11 mouse cellular contexts compared by ENCODE assay signal in the genomic region with DNA sequence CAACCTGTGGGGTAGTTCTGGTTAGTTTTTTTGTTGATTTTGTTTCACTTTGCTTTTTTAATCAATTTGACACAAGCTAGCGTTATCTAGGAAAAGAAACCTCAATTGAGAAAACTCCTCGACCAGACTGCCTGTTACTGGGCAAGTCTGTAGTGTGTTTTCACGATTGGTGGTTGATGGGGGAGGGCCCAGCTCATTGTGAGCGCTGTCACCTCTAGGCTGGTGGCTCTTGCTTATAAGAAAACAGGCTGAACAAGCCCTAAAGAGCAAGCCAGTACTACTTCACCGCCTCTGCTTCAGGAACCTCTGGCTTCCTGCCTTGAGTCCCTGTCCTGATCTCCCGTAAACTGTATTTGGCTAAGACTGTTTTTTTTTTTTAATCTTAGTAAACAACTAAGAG. TPM values are rescaled to one million over a fixed set of nuclear protein-coding genes. Genes with fewer than 3 reads are reported as not detected.
DNase-seq lines count a peak whose midpoint lies in the region; ATAC-seq and TF ChIP-seq lines count a peak whose summit lies in the region.
"Had no signal": no experiment of that assay in that cellular context is flagged by ENCODE, and none has a peak within 500 bp of the region (broad histone marks: within the 10 kb centered on the region; RNA-seq: fewer than 3 reads in every experiment).

No protein-coding gene starts in this region.

- TF ChIP-seq CTCF in hindbrain, postnatal 0 days (IDR thresholded peaks at IDR 0.05; ENCODE audit: low read depth) = no peak

- 10% methylated on average over 6 of the region's 6 CpGs for WGBS in hindbrain, embryonic 11.5 days
- 15% methylated on average over 6 of the region's 6 CpGs for WGBS in hindbrain, postnatal 0 days
- 9% methylated on average over 6 of the region's 6 CpGs for WGBS in embryonic facial prominence, embryonic 11.5 days
- WGBS in heart, embryonic 12.5 days = 14% methylated on average over 6 of the region's 6 CpGs

- DNase-seq in hindbrain, embryonic 11.5 days (ENCODE audit: low spot score) = peak; percentile 23
- DNase-seq in hindbrain, postnatal 0 days (ENCODE audit: low spot score) = no peak
- peak; percentile 38 for DNase-seq in CD4-positive, CD25-positive, alpha-beta regulatory T cell, adult 2 months (ENCODE audit: low read depth, low spot score)
- DNase-seq in embryonic facial prominence, embryonic 11.5 days (ENCODE audit: low spot score) = peak; percentile 58
- DNase-seq in lung, postnatal 10 days = peak; percentile 30
- no peak for DNase-seq in gastrocnemius, postnatal 4 days (ENCODE audit: low spot score in 2 of 2)
- DNase-seq in heart, postnatal 36 days = no peak

- intact Hi-C loops in heart, postnatal 36 days (cut with DNase I) = no loop called here

- no peak overlapping the region for H3K27ac ChIP-seq in hindbrain, embryonic 11.5 days (ENCODE audit: low read depth, low read length)
- H3K27ac ChIP-seq in hindbrain, postnatal 0 days = no peak overlapping the region
- no peak overlapping the region for H3K27ac ChIP-seq in embryonic facial prominence, embryonic 11.5 days (replicated peaks; ENCODE audit: low read depth, low read length)
- H3K27ac ChIP-seq in heart, embryonic 12.5 days (ENCODE audit: poor library complexity, severe bottlenecking) = no peak overlapping the region
- H3K27ac ChIP-seq: macrophage had no signal

- H3K9ac ChIP-seq in hindbrain, embryonic 11.5 days (ENCODE audit: low read depth, low read length) = no peak overlapping the region
- no peak overlapping the region for H3K9ac ChIP-seq in hindbrain, postnatal 0 days (replicated peaks; ENCODE audit: low read length)
- no peak overlapping the region for H3K9ac ChIP-seq in embryonic facial prominence, embryonic 11.5 days (replicated peaks; ENCODE audit: low read length)
- no peak overlapping the region for H3K9ac ChIP-seq in heart, embryonic 12.5 days

- H3K4me1 ChIP-seq in hindbrain, embryonic 11.5 days (replicated peaks; ENCODE audit: control insufficient read depth, insufficient read depth, low read length) = no peaks in the 10 kb centered on the region
- H3K4me1 ChIP-seq in hindbrain, postnatal 0 days (ENCODE audit: insufficient read depth, low read length) = no peaks in the 10 kb centered on the region
- H3K4me1 ChIP-seq in embryonic facial prominence, embryonic 11.5 days (ENCODE audit: control insufficient read depth, insufficient read depth, low read length) = no peaks in the 10 kb centered on the region; the same call in 1 of the 2 replicates
- no peaks in the 10 kb centered on the region for H3K4me1 ChIP-seq in heart, embryonic 12.5 days (replicated peaks)

- no peak overlapping the region for H3K4me3 ChIP-seq in hindbrain, embryonic 11.5 days (ENCODE audit: low read depth, low read length)
- H3K4me3 ChIP-seq in hindbrain, postnatal 0 days (ENCODE audit: low read length) = no peak overlapping the region
- H3K4me3 ChIP-seq in embryonic facial prominence, embryonic 11.5 days (ENCODE audit: low read depth, low read length) = no peak overlapping the region
- H3K4me3 ChIP-seq in heart, embryonic 12.5 days = no peak overlapping the region

- ATAC-seq in hindbrain, embryonic 11.5 days (ENCODE audit: low FRiP score) = no peak
- ATAC-seq in hindbrain, postnatal 0 days = no peak
- ATAC-seq in embryonic facial prominence, embryonic 11.5 days (replicated peaks; ENCODE audit: insufficient number of reproducible peaks, low FRiP score, low TSS enrichment, low read depth) = no peak
- ATAC-seq in heart, embryonic 12.5 days (ENCODE audit: insufficient number of reproducible peaks, low FRiP score) = no peak
- ATAC-seq: inflammation-experienced regulatory T-cells, adult 6 months had no signal

- no peaks in the 10 kb centered on the region for H3K9me3 ChIP-seq in hindbrain, embryonic 11.5 days (ENCODE audit: control insufficient read depth, low read length)
- H3K9me3 ChIP-seq in hindbrain, postnatal 0 days (ENCODE audit: low read length) = no peaks in the 10 kb centered on the region
- no peaks in the 10 kb centered on the region for H3K9me3 ChIP-seq in embryonic facial prominence, embryonic 11.5 days (replicated peaks; ENCODE audit: control insufficient read depth, low read length)
- no peaks in the 10 kb centered on the region for H3K9me3 ChIP-seq in heart, embryonic 12.5 days (replicated peaks)

- H3K27me3 ChIP-seq in hindbrain, embryonic 11.5 days (ENCODE audit: control insufficient read depth, insufficient read depth, low read length) = no peaks in the 10 kb centered on the region
- no peaks in the 10 kb centered on the region for H3K27me3 ChIP-seq in hindbrain, postnatal 0 days (ENCODE audit: insufficient read depth, low read length)
- H3K27me3 ChIP-seq in embryonic facial prominence, embryonic 11.5 days (ENCODE audit: control insufficient read depth, insufficient read depth, low read length) = no peaks in the 10 kb centered on the region
- H3K27me3 ChIP-seq in heart, embryonic 12.5 days (replicated peaks) = no peaks in the 10 kb centered on the region

- H3K4me2 ChIP-seq in hindbrain, embryonic 11.5 days (replicated peaks; ENCODE audit: low read depth, low read length) = no peak overlapping the region
- no peak overlapping the region for H3K4me2 ChIP-seq in hindbrain, postnatal 0 days (ENCODE audit: low read depth, low read length)
- H3K4me2 ChIP-seq in embryonic facial prominence, embryonic 11.5 days (ENCODE audit: low read depth, low read length) = no peak overlapping the region
- H3K4me2 ChIP-seq in heart, embryonic 12.5 days = no peak overlapping the region

- no peaks in the 10 kb centered on the region for H3K36me3 ChIP-seq in hindbrain, embryonic 11.5 days (ENCODE audit: control insufficient read depth, insufficient read depth, low read length)
- no peaks in the 10 kb centered on the region for H3K36me3 ChIP-seq in hindbrain, postnatal 0 days (ENCODE audit: insufficient read depth, low read length)
- H3K36me3 ChIP-seq in embryonic facial prominence, embryonic 11.5 days (replicated peaks; ENCODE audit: control insufficient read depth, insufficient read depth, low read depth, low read length) = no peaks in the 10 kb centered on the region
- H3K36me3 ChIP-seq in heart, embryonic 12.5 days = no peaks in the 10 kb centered on the region

RNA-seq across cellular contexts. Expression of a gene that starts 40.7 kb away (rescaled TPM):
- polyA plus RNA-seq in hindbrain, embryonic 11.5 days (2014; fragmentation: Nextera tagmentation; extraction: Ambion mirVana) = 0.17 TPM in 1 of 2 replicates, not detected in the other
- not detected in 2 replicates for total RNA-seq in hindbrain, postnatal 0 days (2014; rRNA removed)
- 0.26 and 0.48 TPM in 2 replicates for polyA plus RNA-seq in hindbrain, postnatal 0 days (2015; fragmentation: Nextera tagmentation; extraction: Ambion mirVana)
- 0.63 TPM in 1 of 2 replicates, not detected in the other for polyA plus RNA-seq in embryonic facial prominence, embryonic 11.5 days (2014; fragmentation: Nextera tagmentation; extraction: Ambion mirVana)
- total RNA-seq in gastrocnemius, postnatal 4 days (2021) = under 1 TPM in 1 of 2 experiments, not detected in 1; 0.86 TPM
- not detected for total RNA-seq in heart, postnatal 36 days (2021)
- polyA plus RNA-seq in heart, embryonic 12.5 days (2016; fragmentation: Nextera tagmentation; extraction: Ambion mirVana) = 1.1 and 3.2 TPM in 2 replicates
- total RNA-seq: granulocyte monocyte progenitor cell, adult 5-6 weeks had no signal
- polyA plus RNA-seq: inflammation-experienced regulatory T-cells, adult 6 months; macrophage had no signal

Comparison
In these comparisons a context has a peak if more than half of its experiments do, and no peak if none do; other contexts are left out.
1. DNase-seq: peak in hindbrain, embryonic 11.5 days (single experiment), CD4-positive, CD25-positive, alpha-beta regulatory T cell, adult 2 months (single experiment), embryonic facial prominence, embryonic 11.5 days (single experiment) and lung, postnatal 10 days (single experiment); none in hindbrain, postnatal 0 days (single experiment), gastrocnemius, postnatal 4 days (0 of 2) and heart, postnatal 36 days (0 of 2).